Mouse (Mus musculus) heart, adult 2 months (tissue): Measurements from ENCODE around the gene Fhit.

ENCODE experiments used
- CTCF ChIP-seq: fragments of 200-600 bp; IDR thresholded peaks from 2 replicates; pipeline ENCODE4 v1.8.1; 2022; ENCODE audit warnings: antibody characterized with exemption, mild to moderate bottlenecking, moderate library complexity
- EP300 ChIP-seq: fragments of 200-500 bp; IDR thresholded peaks from 2 replicates; pipeline ENCODE4 v1.6.1; 2011; ENCODE audit warnings: low read depth, low read length, control low read depth; ENCODE audit not compliant: insufficient read depth
- POLR2A ChIP-seq: fragments of 200-500 bp; IDR thresholded peaks from 2 replicates; pipeline ENCODE4 v1.6.1; 2011; ENCODE audit warnings: mild to moderate bottlenecking, low read depth, low read length, control low read depth; ENCODE audit not compliant: insufficient read depth

DNA sequence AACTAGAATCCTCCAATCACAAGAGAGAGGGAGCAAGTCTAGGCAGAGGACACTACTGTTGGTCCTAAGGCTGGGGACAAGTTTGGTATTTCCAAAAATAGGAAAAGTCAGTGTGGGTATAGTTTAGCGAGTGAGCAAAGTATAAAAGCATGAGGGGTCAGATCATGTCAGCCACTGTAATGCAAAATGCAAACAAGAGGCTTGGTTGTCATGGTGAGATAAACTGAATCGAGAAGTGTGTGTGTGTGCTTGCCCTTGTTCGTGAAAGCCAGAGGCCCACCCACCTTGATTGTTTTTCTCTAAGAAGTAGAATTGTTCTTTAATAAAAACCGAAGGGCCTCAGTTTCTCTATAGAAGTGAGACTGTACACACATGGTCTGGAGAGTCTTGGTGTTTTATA lies 1465.8 kb downstream of the Fhit start:
- TF ChIP-seq CTCF: no peak
- TF ChIP-seq EP300: no peak
- no peak for TF ChIP-seq POLR2A
